Mouse (Mus musculus): ENCODE data around the gene Rnf214. TPM values are rescaled to one million over a fixed set of nuclear protein-coding genes. Genes with fewer than 3 reads are reported as not detected.

Gene Rnf214
- total and polyA plus RNA-seq, 3 experiments = 7.9 to 17.0 TPM; not detected in 1

GRCm38 (mm10) chr9:45954294-45955106, 47.8 kb upstream of the Rnf214 start:
- Histone ChIP-seq H3K27me3 (ENCODE audit: control insufficient read depth in 1 of 2, insufficient read depth in 2 of 2, low read length in 2 of 2) (no peaks in the 10 kb centered on the region), H3K9me3 (replicated peaks; ENCODE audit: insufficient read depth, low read length) (no peaks in the 10 kb centered on the region), H3K9ac (ENCODE audit: control insufficient read depth, low read depth, low read length, poor library complexity, severe bottlenecking) (peak overlapping the region; percentile 81), H3K79me2 (ENCODE audit: control insufficient read depth, insufficient read depth, low read length, poor library complexity) (peaks cover 12% of the 10 kb centered on the region), H3K27ac (ENCODE audit: control insufficient read depth, low read depth, low read length) (peak overlapping the region; percentile 28), H3K36me3 (ENCODE audit: control insufficient read depth in 1 of 2, insufficient read depth in 2 of 2, low read length in 2 of 2) (peaks cover 0 to 4% of the 10 kb centered on the region in 2 experiments; a peak in 1 of 4 replicates), H3K4me1 (ENCODE audit: control insufficient read depth in 1 of 2, insufficient read depth in 2 of 2, low read length in 2 of 2) (peaks cover 2 to 11% of the 10 kb centered on the region in 2 experiments; a peak in 2 of 4 replicates), H3K4me3 (ENCODE audit: control insufficient read depth in 1 of 2, insufficient read depth in 1 of 2, low read depth in 2 of 2, low read length in 2 of 2) (peak overlapping the region; percentile 84 to 87)
- TF ChIP-seq E2F4 (IDR thresholded peaks at IDR 0.05; ENCODE audit: borderline replicate concordance, low read depth, low read length) (no peak), POLR2A (IDR thresholded peaks at IDR 0.05; ENCODE audit: control insufficient read depth in 1 of 2, insufficient read depth in 1 of 2, low read depth in 1 of 2, low read length in 2 of 2, poor library complexity in 1 of 2) (peak in 1 of 2 experiments; percentile 67; a peak in 1 of 4 replicates), TBP (IDR thresholded peaks at IDR 0.05; ENCODE audit: low read depth, low read length) (0 out of 2 replicates have a peak, but pooled peaks have one; percentile 24), SIN3A (IDR thresholded peaks at IDR 0.05; ENCODE audit: low read length) (peak; percentile 50; the same call in 1 of the 2 replicates), HCFC1 (IDR thresholded peaks at IDR 0.05; ENCODE audit: low read depth, low read length) (no peak), ETS1 (IDR thresholded peaks at IDR 0.05; ENCODE audit: low read depth, low read length) (0 out of 2 replicates have a peak, but pooled peaks have one; percentile 38), NELFE (IDR thresholded peaks at IDR 0.05; ENCODE audit: low read depth, low read length) (0 out of 2 replicates have a peak, but pooled peaks have one; percentile 7)
- DNase-seq (ENCODE audit: low read depth, low spot score) = peak; percentile 70

DNA sequence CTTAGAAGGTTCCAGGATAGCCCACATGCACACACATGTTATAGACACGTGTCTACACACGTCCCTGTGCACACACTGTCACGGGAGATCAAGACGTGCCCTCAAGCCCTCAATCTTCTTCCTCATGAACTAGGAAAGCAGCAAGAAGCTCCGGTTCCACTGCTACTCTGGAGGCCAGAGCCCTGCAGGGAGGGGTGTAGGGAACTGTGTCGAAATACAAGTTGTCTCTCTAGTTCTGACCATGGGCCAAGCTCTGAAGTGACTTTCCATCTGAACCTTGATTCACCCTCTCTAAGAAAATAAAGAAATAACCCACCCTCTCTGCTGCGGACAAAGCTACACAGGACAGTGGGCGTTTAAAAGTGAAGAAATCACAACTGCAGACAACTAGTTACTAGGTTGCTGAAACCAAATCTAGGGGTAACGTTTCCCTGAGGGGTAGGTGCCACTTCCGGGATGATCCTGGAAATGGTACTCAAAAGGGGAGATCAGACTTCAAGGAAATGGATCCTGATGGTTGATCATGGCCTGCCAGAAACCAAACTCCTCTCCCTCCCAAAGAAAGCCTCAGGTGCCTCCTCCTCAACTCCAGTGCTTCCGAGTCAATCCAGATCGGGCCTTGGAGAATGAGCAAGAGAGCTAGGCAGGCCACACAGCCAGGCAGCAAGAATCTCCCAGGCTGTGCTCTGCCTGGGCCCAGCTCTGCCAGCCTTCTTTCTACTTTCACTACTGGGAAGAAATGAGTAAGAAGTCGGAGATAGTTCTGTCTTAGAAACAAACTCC, 47.0 kb upstream of the Rnf214 start:
- Histone ChIP-seq H3K27ac (ENCODE audit: control insufficient read depth, low read depth, low read length) (peak overlapping the region; percentile 28; the same call in 1 of the 2 replicates), H3K9me3 (replicated peaks; ENCODE audit: insufficient read depth, low read length) (no peaks in the 10 kb centered on the region), H3K27me3 (ENCODE audit: control insufficient read depth in 1 of 2, insufficient read depth in 2 of 2, low read length in 2 of 2) (no peaks in the 10 kb centered on the region), H3K4me3 (ENCODE audit: control insufficient read depth in 1 of 2, insufficient read depth in 1 of 2, low read depth in 2 of 2, low read length in 2 of 2) (peak overlapping the region; percentile 84 to 87), H3K36me3 (ENCODE audit: control insufficient read depth in 1 of 2, insufficient read depth in 2 of 2, low read length in 2 of 2) (peaks cover 2 to 4% of the 10 kb centered on the region in 2 experiments; a peak in 2 of 4 replicates), H3K4me1 (ENCODE audit: control insufficient read depth in 1 of 2, insufficient read depth in 2 of 2, low read length in 2 of 2) (peaks cover 2 to 11% of the 10 kb centered on the region in 2 experiments; a peak in 2 of 4 replicates), H3K79me2 (ENCODE audit: control insufficient read depth, insufficient read depth, low read length, poor library complexity) (peaks cover 12% of the 10 kb centered on the region), H3K9ac (ENCODE audit: control insufficient read depth, low read depth, low read length, poor library complexity, severe bottlenecking) (peak overlapping the region; percentile 81)
- no peak for DNase-seq (ENCODE audit: low read depth, low spot score)
- TF ChIP-seq ETS1 (IDR thresholded peaks at IDR 0.05; ENCODE audit: low read depth, low read length) = no peak
- TF ChIP-seq ZMIZ1 (IDR thresholded peaks at IDR 0.05; ENCODE audit: low read depth, low read length) = no peak
- TF ChIP-seq ZC3H11A (IDR thresholded peaks at IDR 0.05; ENCODE audit: low read depth, low read length) = no peak
- TF ChIP-seq NELFE (IDR thresholded peaks at IDR 0.05; ENCODE audit: low read depth, low read length) = no peak
- TF ChIP-seq ELF1 (IDR thresholded peaks at IDR 0.05; ENCODE audit: low read depth, low read length) = no peak
- TF ChIP-seq ZKSCAN1 (IDR thresholded peaks at IDR 0.05; ENCODE audit: low read depth, low read length) = no peak
- no peak for TF ChIP-seq POLR2AphosphoS5 (IDR thresholded peaks at IDR 0.05; ENCODE audit: borderline replicate concordance, low read depth, low read length)
- TF ChIP-seq RAD21 (IDR thresholded peaks at IDR 0.05; ENCODE audit: low read depth, low read length) = no peak
- no peak for TF ChIP-seq SMC3 (IDR thresholded peaks at IDR 0.05; ENCODE audit: low read depth, low read length)
- TF ChIP-seq MXI1 (IDR thresholded peaks at IDR 0.05; ENCODE audit: low read depth, low read length) = no peak
